Mouse (Mus musculus) cerebellum, adult 2 months (tissue): ENCODE data around the gene Grtp1. TPM values are rescaled to one million over a fixed set of nuclear protein-coding genes. Genes with fewer than 3 reads are reported as not detected.
"Not testable (repeated sequence)": the region's sequence is repeated elsewhere in the genome, so short reads cannot be mapped to it uniquely, and the experiment has no call there.

ENCODE experiments used
- DNase-seq, 2 experiments: peaks; one replicate each; pipeline ENCODE4 v3.0.0; 2021
- H3K27ac ChIP-seq: fragments of 200-500 bp; 2 replicates; pipeline ENCODE4 v1.5.1; 2012; ENCODE audit warnings: low read length, control low read depth, inconsistent platforms; ENCODE audit not compliant: insufficient read depth
- H3K27me3 ChIP-seq: fragments of 200-500 bp; 2 replicates; pipeline ENCODE4 v1.6.1; 2012; ENCODE audit warnings: inconsistent platforms, mild to moderate bottlenecking, low read length, moderate library complexity; ENCODE audit not compliant: control insufficient read depth, insufficient read depth
- H3K4me1 ChIP-seq: fragments of 200-500 bp; 2 replicates; pipeline ENCODE4 v1.6.1; 2011; ENCODE audit warnings: low read length; ENCODE audit not compliant: control insufficient read depth, insufficient read depth
- H3K4me3 ChIP-seq: fragments of 200-500 bp; replicated peaks from 2 replicates; pipeline ENCODE3; 2011; ENCODE audit warnings: mild to moderate bottlenecking, low read depth, low read length, control low read depth; ENCODE audit not compliant: insufficient read depth
- CTCF ChIP-seq: fragments of 200-500 bp; IDR thresholded peaks from 2 replicates; pipeline ENCODE4 v1.5.1; 2011; ENCODE audit warnings: low read depth, mild to moderate bottlenecking, control low read depth, low read length, moderate library complexity, borderline replicate concordance; ENCODE audit not compliant: insufficient read depth
- POLR2A ChIP-seq: fragments of 200-500 bp; IDR thresholded peaks from 2 replicates; pipeline ENCODE4 v1.6.1; 2011; ENCODE audit warnings: low read length, control low read depth, borderline replicate concordance; ENCODE audit not compliant: insufficient read depth
- WGBS: fragments of 180-500 bp; shearing (Covaris S2); methylation state at CpG from one replicate; pipeline ENCODE4 v1.1.7; 2018; 5-methylcytosine and 5-hydroxymethylcytosine counted together
- polyA plus RNA-seq: library from polyadenylated mRNA; depleted of rRNA; stranded (reverse); fragments of >200 nt; gene quantifications from 2 replicates; pipeline ENCODE4 v1.2.3, GENCODE M21; 2012; rRNA removed

The Grtp1 gene
- polyA plus RNA-seq, 1 experiment = 6.8 TPM

DNA sequence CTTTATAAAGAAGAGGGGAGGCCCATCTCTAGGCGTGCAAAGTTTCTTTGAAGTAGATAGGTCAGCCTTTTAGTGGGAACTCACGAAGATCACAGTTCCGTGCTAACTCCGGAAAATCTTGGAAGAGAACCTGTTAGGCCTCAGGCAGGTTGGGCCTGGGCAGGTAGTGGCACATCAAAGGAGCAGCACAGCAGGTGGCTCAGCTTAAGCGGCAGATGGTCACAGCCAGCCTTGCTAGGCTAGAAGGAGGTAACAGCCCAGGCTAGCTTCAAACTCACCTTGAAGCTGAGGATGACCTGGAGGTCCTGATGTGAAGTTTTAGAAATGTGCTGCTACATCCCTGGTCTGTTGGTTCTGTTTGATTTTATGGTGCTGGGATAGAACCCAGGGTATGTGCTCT is 50.6 kb downstream of the Grtp1 start:
- Histone ChIP-seq H3K4me1 (peaks cover 2% of the 10 kb centered on the region; the same call in 1 of the 2 replicates), H3K27ac (no peak overlapping the region), H3K4me3 (no peak overlapping the region), H3K27me3 (no peaks in the 10 kb centered on the region)
- peak; percentile 39 to 45 for DNase-seq
- no peak for TF ChIP-seq CTCF
- 36% methylated on average over 5 of the region's 5 CpGs for WGBS

DNA sequence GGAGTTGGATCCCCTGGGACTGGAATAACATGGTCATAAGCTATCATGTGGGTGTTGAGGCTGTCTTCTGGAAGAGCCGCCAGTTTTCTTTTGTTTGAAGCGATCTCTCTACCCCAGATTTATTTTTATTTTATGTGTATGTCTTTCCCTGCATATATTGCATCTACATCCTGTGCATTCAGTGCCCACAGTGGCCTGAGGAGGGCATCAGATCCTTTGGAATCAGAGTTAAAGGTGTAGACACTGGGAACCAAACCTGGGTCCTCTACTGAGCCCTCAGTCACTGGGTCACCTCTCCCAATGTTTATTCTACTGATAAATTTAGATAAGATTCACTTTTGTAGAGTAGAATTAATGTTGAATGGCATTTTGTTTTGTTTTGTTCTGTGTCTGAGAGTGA is 51.1 kb downstream of the Grtp1 start:
- H3K4me1 ChIP-seq = peaks cover 2% of the 10 kb centered on the region; the same call in 1 of the 2 replicates
- DNase-seq = no peak
- TF ChIP-seq POLR2A = no peak
- no peak for TF ChIP-seq CTCF
- 99% methylated on average over 2 of the region's 2 CpGs for WGBS
- H3K27me3 ChIP-seq = no peaks in the 10 kb centered on the region
- H3K4me3 ChIP-seq = no peak overlapping the region
- H3K27ac ChIP-seq = no peak overlapping the region

DNA sequence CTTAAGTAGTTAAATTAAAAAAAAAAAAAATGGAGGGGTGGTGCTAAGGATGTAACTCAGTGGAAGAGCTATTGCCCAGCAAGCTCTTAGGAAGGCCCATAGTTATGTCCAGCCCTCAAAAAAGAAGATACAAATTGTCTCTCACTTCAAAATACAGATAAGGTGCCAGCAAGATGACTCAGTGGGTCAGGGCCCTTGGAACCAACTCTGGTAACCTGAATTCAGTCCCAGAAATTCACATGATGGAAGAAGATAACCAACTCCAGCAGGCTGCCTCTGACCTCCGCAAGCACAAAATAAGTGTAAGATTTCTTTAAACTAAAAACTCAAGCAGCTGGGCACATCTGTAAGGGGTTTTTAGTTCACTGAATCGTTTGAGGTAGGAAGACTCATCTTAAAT is 51.9 kb downstream of the Grtp1 start:
- Histone ChIP-seq H3K27me3 (no peaks in the 10 kb centered on the region), H3K4me1 (peaks cover 2% of the 10 kb centered on the region; the same call in 1 of the 2 replicates), H3K4me3 (no peak overlapping the region), H3K27ac (no peak overlapping the region)
- 90% methylated on average over 2 of the region's 2 CpGs for WGBS
- DNase-seq = no peak
- TF ChIP-seq POLR2A (no peak), CTCF (no peak)

DNA sequence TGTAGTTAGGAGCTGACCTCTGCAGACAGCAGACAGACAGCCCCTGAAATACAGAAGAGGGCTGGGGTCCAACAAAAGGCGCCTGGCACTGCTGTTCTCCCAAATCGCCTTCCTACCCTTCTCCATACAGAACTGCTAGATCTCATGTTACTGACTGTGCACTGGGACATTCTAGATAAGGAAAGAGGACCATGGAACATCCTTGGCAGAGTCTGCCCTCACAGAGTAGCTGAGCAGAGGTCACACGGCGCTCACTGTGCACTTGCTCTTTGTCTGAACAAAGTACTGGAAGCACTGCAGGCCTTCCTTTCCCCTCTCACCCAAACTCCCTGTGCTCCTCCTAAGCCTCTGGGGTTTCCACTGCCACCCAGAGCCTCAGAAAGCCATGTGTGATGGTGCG is 58.7 kb downstream of the Grtp1 start:
- whole genome bisulfite sequencing = 92% methylated on average over 5 of the region's 5 CpGs
- DNase-seq = no peak
- no peaks in the 10 kb centered on the region; the same call in 1 of the 2 replicates for H3K4me1 ChIP-seq
- TF ChIP-seq POLR2A (no peak), CTCF (no peak)
- H3K27ac ChIP-seq = no peak overlapping the region
- H3K27me3 ChIP-seq = no peaks in the 10 kb centered on the region
- H3K4me3 ChIP-seq = no peak overlapping the region

- 91% methylated on average over 6 of the region's 6 CpGs for WGBS
- DNase-seq = no peak
- no peak overlapping the region for H3K27ac ChIP-seq
- TF ChIP-seq CTCF (no peak), POLR2A (no peak)
- no peaks in the 10 kb centered on the region for H3K27me3 ChIP-seq
- H3K4me1 ChIP-seq = no peaks in the 10 kb centered on the region; the same call in 1 of the 2 replicates
- no peak overlapping the region for H3K4me3 ChIP-seq
Observed at GRCm38 (mm10) chr8:13139641-13140182, 60.7 kb downstream of the Grtp1 start.

GRCm38 (mm10) chr8:13132220-13132619 is 68.2 kb downstream of the Grtp1 start:
- TF ChIP-seq CTCF = peak; percentile 55; the same call in 1 of the 2 replicates
- H3K27me3 ChIP-seq = not testable (repeated sequence)

DNA sequence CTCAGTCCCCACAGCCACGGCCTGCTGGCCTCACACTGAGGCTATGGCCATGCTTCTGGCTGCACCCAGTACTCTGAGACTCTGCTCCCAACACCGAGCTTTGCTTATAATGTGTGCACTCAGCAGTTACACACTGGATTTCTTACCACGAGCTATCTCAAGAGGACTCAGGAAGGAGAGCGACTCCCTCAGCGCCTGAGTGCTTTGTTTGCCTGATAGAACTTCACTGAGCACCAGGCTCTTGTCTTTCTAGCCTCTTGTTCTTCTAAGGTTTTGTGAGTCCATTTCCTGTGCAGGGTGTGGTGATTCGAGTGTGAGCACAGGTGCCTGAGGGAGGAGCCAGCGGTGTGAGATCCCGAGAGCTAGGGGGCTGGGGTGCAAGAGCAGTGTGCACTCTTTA is 75.5 kb downstream of the Grtp1 start:
- H3K27ac ChIP-seq = no peak overlapping the region
- DNase-seq = no peak
- TF ChIP-seq CTCF (no peak), POLR2A (no peak)
- H3K4me1 ChIP-seq = no peaks in the 10 kb centered on the region
- no peak overlapping the region for H3K4me3 ChIP-seq
- H3K27me3 ChIP-seq = no peaks in the 10 kb centered on the region
- 93% methylated on average over 8 of the region's 8 CpGs for WGBS

More at GRCm38 (mm10) chr8:13132220-13132619, 68.2 kb downstream of the Grtp1 start:
- H3K27ac ChIP-seq, H3K4me3 ChIP-seq, H3K4me1 ChIP-seq: not testable (repeated sequence)
- WGBS = 46% methylated on average over 9 of the region's 9 CpGs
- peak; percentile 51 to 56 for DNase-seq

DNA sequence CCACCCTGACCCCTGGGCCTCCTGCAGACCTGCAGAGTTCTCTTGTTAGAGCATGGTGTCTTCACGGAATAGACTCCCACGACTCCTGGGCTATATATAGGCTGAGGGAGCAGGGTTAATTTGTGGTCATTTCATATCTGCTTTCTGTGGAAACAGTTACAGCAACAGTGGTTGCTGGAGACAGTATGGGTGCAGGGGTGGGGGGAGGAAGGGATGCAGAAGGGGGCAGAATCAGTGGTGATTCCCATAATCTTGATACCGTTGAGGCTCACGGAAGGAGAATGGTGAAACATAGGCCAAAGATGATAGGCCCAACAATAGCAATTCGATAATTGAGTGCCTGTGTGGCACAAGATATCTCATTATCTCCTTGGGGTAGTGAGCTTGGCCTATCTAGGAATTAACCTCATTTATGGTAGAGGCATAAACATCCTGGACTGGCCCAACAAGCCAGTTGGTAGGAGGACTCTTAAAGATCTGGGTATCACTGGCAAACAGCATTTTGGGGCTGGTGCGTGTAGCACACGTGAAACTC is 77.5 kb downstream of the Grtp1 start:
- H3K4me3 ChIP-seq = no peak overlapping the region
- 96% methylated on average over 7 of the region's 7 CpGs for WGBS
- no peak overlapping the region for H3K27ac ChIP-seq
- H3K4me1 ChIP-seq = no peaks in the 10 kb centered on the region
- DNase-seq = no peak
- no peaks in the 10 kb centered on the region for H3K27me3 ChIP-seq
- TF ChIP-seq POLR2A (no peak), CTCF (no peak)

Other genes with a start within 250 kb of the Grtp1 start
- 0.05 and 0.06 TPM in 2 replicates for gene F7, start 174.6 kb downstream of the Grtp1 start, polyA plus RNA-seq
- gene F10, start 163.3 kb downstream of the Grtp1 start, polyA plus RNA-seq = not detected in 2 replicates
- gene Proz, start 139.7 kb downstream of the Grtp1 start, polyA plus RNA-seq = 0.03 and 0.07 TPM in 2 replicates
- 39.0 and 39.6 TPM in 2 replicates for gene Pcid2, start 95.2 kb downstream of the Grtp1 start, polyA plus RNA-seq
- gene Cul4a, start 95.0 kb downstream of the Grtp1 start, polyA plus RNA-seq = 54.5 and 57.0 TPM in 2 replicates
- gene Lamp1, start 41.5 kb downstream of the Grtp1 start, polyA plus RNA-seq = 554 and 555 TPM in 2 replicates
- gene Adprhl1, start 53.5 kb upstream of the Grtp1 start, polyA plus RNA-seq = 2.2 and 2.5 TPM in 2 replicates
- 61.6 and 62.3 TPM in 2 replicates for gene Dcun1d2, start 87.5 kb upstream of the Grtp1 start, polyA plus RNA-seq
- 46.9 and 55.2 TPM in 2 replicates for gene Tmco3, start 87.6 kb upstream of the Grtp1 start, polyA plus RNA-seq
- 72.1 and 74.7 TPM in 2 replicates for gene Tfdp1, start 138.1 kb upstream of the Grtp1 start, polyA plus RNA-seq
- gene Atp4b, start 196.2 kb upstream of the Grtp1 start, polyA plus RNA-seq = not detected in 2 replicates
- gene Grk1, start 204.5 kb upstream of the Grtp1 start, polyA plus RNA-seq = 0.02 and 0.05 TPM in 2 replicates
- 1.0 and 1.4 TPM in 2 replicates for gene Tmem255b, start 234.6 kb upstream of the Grtp1 start, polyA plus RNA-seq